ENCODE assay signal across 27 mouse cellular contexts in the genomic region with DNA sequence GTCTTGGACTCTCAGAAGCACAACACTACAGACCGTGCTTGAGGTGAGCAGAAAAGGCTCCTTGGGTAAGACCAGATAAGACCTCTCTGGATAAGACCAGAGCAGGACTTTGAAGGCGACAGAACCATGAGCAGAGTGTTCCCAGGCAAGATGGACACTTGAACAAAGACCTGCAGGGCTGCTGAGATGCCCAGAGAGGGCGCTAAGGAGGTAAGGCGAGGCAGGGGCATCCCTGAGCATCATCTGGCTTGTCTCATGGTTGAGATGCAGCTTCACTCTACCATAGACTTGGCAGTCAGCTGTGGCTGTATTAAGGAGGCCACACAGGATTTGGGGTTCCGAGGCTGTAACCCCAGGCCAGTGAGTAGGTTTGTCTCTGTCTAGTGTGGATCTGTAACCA. TPM values are rescaled to one million over a fixed set of nuclear protein-coding genes. Genes with fewer than 3 reads are reported as not detected.
DNase-seq lines count a peak whose midpoint lies in the region; ATAC-seq and TF ChIP-seq lines count a peak whose summit lies in the region.
"Had no signal": no experiment of that assay in that cellular context is flagged by ENCODE, and none has a peak within 500 bp of the region (broad histone marks: within the 10 kb centered on the region; RNA-seq: fewer than 3 reads in every experiment).

No protein-coding gene starts in this region.

- H3K4me3 ChIP-seq in hindbrain, postnatal 0 days (ENCODE audit: low read length), result no peak overlapping the region
- H3K4me3 ChIP-seq in hindbrain, embryonic 14.5 days (replicated peaks; ENCODE audit: low read length), result no peak overlapping the region
- 0 out of 2 replicates have a peak overlapping the region, but pooled peaks have one; percentile 7 for H3K4me3 ChIP-seq in liver, embryonic 13.5 days (replicated peaks)
- H3K4me3 ChIP-seq in liver, embryonic 11.5 days (ENCODE audit: low read depth, low read length), result no peak overlapping the region
- H3K4me3 ChIP-seq in ES-Bruce4 (ENCODE audit: low read depth, low read length), result no peak overlapping the region
- no peak overlapping the region for H3K4me3 ChIP-seq in small intestine, adult 2 months (ENCODE audit: low read depth, low read length)
- H3K4me3 ChIP-seq: heart, embryonic 15.5 days; limb, embryonic 12.5 days had no signal

- no peak overlapping the region for H3K27ac ChIP-seq in hindbrain, postnatal 0 days
- H3K27ac ChIP-seq in hindbrain, embryonic 14.5 days, result no peak overlapping the region
- H3K27ac ChIP-seq in liver, embryonic 13.5 days, result no peak overlapping the region
- no peak overlapping the region for H3K27ac ChIP-seq in liver, embryonic 11.5 days (ENCODE audit: low read depth, low read length)
- H3K27ac ChIP-seq in ES-Bruce4 (ENCODE audit: insufficient read depth, low read length), result no peak overlapping the region
- H3K27ac ChIP-seq in small intestine, adult 2 months (ENCODE audit: insufficient read depth, low read depth, low read length), result no peak overlapping the region
- H3K27ac ChIP-seq: embryonic facial prominence, embryonic 10.5 days; heart, embryonic 15.5 days; limb, embryonic 12.5 days had no signal

- no peak for ATAC-seq in hindbrain, postnatal 0 days
- ATAC-seq in hindbrain, embryonic 14.5 days (ENCODE audit: low FRiP score), result no peak
- ATAC-seq in liver, embryonic 13.5 days (ENCODE audit: low read depth), result no peak
- no peak for ATAC-seq in liver, embryonic 11.5 days (replicated peaks; ENCODE audit: low FRiP score)
- ATAC-seq: hindbrain, embryonic 16.5 days had no signal

- whole genome bisulfite sequencing in hindbrain, postnatal 0 days, result 74% methylated on average over 5 of the region's 5 CpGs
- 81% methylated on average over 5 of the region's 5 CpGs for whole genome bisulfite sequencing in hindbrain, embryonic 14.5 days
- WGBS in liver, embryonic 13.5 days (ENCODE audit: insufficient replicate concordance), result 61% methylated on average over 5 of the region's 5 CpGs
- 80% methylated on average over 5 of the region's 5 CpGs for WGBS in liver, embryonic 11.5 days
- WGBS in small intestine, adult 2 months, result 76% methylated on average over 5 of the region's 5 CpGs

- no peak overlapping the region for H3K4me2 ChIP-seq in hindbrain, postnatal 0 days (ENCODE audit: low read depth, low read length)
- no peak overlapping the region for H3K4me2 ChIP-seq in hindbrain, embryonic 14.5 days (replicated peaks)
- H3K4me2 ChIP-seq in liver, embryonic 13.5 days, result no peak overlapping the region
- H3K4me2 ChIP-seq in liver, embryonic 11.5 days, result no peak overlapping the region
- H3K4me2 ChIP-seq: heart, embryonic 15.5 days; limb, embryonic 12.5 days had no signal

- peaks cover 26% of the 10 kb centered on the region for H3K36me3 ChIP-seq in hindbrain, postnatal 0 days (ENCODE audit: insufficient read depth, low read length)
- H3K36me3 ChIP-seq in hindbrain, embryonic 14.5 days (replicated peaks; ENCODE audit: control insufficient read depth, insufficient read depth), result peaks cover 47% of the 10 kb centered on the region
- peaks cover 48% of the 10 kb centered on the region for H3K36me3 ChIP-seq in liver, embryonic 13.5 days
- peaks cover 33% of the 10 kb centered on the region for H3K36me3 ChIP-seq in liver, embryonic 11.5 days (ENCODE audit: control insufficient read depth, insufficient read depth, low read length)
- peaks cover 11% of the 10 kb centered on the region for H3K36me3 ChIP-seq in ES-Bruce4 (ENCODE audit: control insufficient read depth, insufficient read depth, low read length, poor library complexity, severe bottlenecking)
- peaks cover 40% of the 10 kb centered on the region for H3K36me3 ChIP-seq in small intestine, adult 2 months (ENCODE audit: control insufficient read depth, insufficient read depth, low read length)

- no peak for TF ChIP-seq EP300 in ES-Bruce4 (IDR thresholded peaks at IDR 0.05; ENCODE audit: insufficient read depth, low read depth, low read length)

- no peak overlapping the region for H3K9ac ChIP-seq in hindbrain, postnatal 0 days (replicated peaks; ENCODE audit: low read length)
- no peak overlapping the region for H3K9ac ChIP-seq in hindbrain, embryonic 14.5 days
- no peak overlapping the region for H3K9ac ChIP-seq in liver, embryonic 13.5 days
- no peak overlapping the region for H3K9ac ChIP-seq in liver, embryonic 11.5 days (ENCODE audit: low read depth, low read length)
- H3K9ac ChIP-seq in ES-Bruce4 (ENCODE audit: low read depth, poor library complexity, severe bottlenecking), result no peak overlapping the region
- H3K9ac ChIP-seq: heart, embryonic 15.5 days; limb, embryonic 12.5 days had no signal

- H3K27me3 ChIP-seq in hindbrain, postnatal 0 days (ENCODE audit: insufficient read depth, low read length), result no peaks in the 10 kb centered on the region
- no peaks in the 10 kb centered on the region for H3K27me3 ChIP-seq in hindbrain, embryonic 14.5 days (ENCODE audit: control insufficient read depth, insufficient read depth, low read length)
- H3K27me3 ChIP-seq in liver, embryonic 13.5 days, result no peaks in the 10 kb centered on the region
- no peaks in the 10 kb centered on the region for H3K27me3 ChIP-seq in liver, embryonic 11.5 days (replicated peaks; ENCODE audit: control insufficient read depth, insufficient read depth, low read length)
- no peaks in the 10 kb centered on the region for H3K27me3 ChIP-seq in ES-Bruce4 (ENCODE audit: control insufficient read depth, insufficient read depth, low read length, poor library complexity, severe bottlenecking)
- H3K27me3 ChIP-seq in small intestine, adult 2 months (ENCODE audit: control insufficient read depth, insufficient read depth, low read length), result no peaks in the 10 kb centered on the region
- H3K27me3 ChIP-seq: heart, embryonic 15.5 days; limb, embryonic 12.5 days had no signal

- H3K4me1 ChIP-seq in hindbrain, postnatal 0 days (ENCODE audit: insufficient read depth, low read length), result peaks cover 10% of the 10 kb centered on the region
- peaks cover 17% of the 10 kb centered on the region for H3K4me1 ChIP-seq in hindbrain, embryonic 14.5 days (replicated peaks; ENCODE audit: control insufficient read depth, insufficient read depth, low read length)
- peaks cover 23% of the 10 kb centered on the region for H3K4me1 ChIP-seq in liver, embryonic 13.5 days (replicated peaks)
- peaks cover 11% of the 10 kb centered on the region for H3K4me1 ChIP-seq in liver, embryonic 11.5 days (replicated peaks; ENCODE audit: control insufficient read depth, insufficient read depth, low read length)
- H3K4me1 ChIP-seq in ES-Bruce4 (ENCODE audit: control insufficient read depth, insufficient read depth, low read length), result no peaks in the 10 kb centered on the region
- H3K4me1 ChIP-seq in small intestine, adult 2 months (ENCODE audit: control insufficient read depth, insufficient read depth, insufficient read length, low read length), result 0 out of 2 replicates have a peak, but pooled peaks cover 3% of the 10 kb centered on the region

- 0 out of 2 replicates have a peak, but pooled peaks cover 2% of the 10 kb centered on the region for H3K9me3 ChIP-seq in hindbrain, postnatal 0 days (ENCODE audit: low read length)
- peaks cover 3% of the 10 kb centered on the region; the same call in 1 of the 2 replicates for H3K9me3 ChIP-seq in hindbrain, embryonic 14.5 days (ENCODE audit: control insufficient read depth, low read length)
- no peaks in the 10 kb centered on the region for H3K9me3 ChIP-seq in liver, embryonic 13.5 days (replicated peaks)
- 0 out of 2 replicates have a peak, but pooled peaks cover 2% of the 10 kb centered on the region for H3K9me3 ChIP-seq in liver, embryonic 11.5 days (ENCODE audit: control insufficient read depth, low read length)
- H3K9me3 ChIP-seq in ES-Bruce4 (replicated peaks; ENCODE audit: control insufficient read depth, insufficient read depth, low read length, poor library complexity, severe bottlenecking), result no peaks in the 10 kb centered on the region

- TF ChIP-seq CTCF in hindbrain, postnatal 0 days (IDR thresholded peaks at IDR 0.05; ENCODE audit: low read depth), result peak; percentile 28; the same call in 1 of the 2 replicates
- peak; percentile 45 for TF ChIP-seq CTCF in ES-Bruce4 (IDR thresholded peaks at IDR 0.05; ENCODE audit: low read depth, low read length)
- 0 out of 2 replicates have a peak, but pooled peaks have one; percentile 5 for TF ChIP-seq CTCF in small intestine, adult 2 months (IDR thresholded peaks at IDR 0.05; ENCODE audit: extremely low read depth, insufficient read length, insufficient replicate concordance, low read depth, low read length)

- no peak for TF ChIP-seq POLR2A in ES-Bruce4 (IDR thresholded peaks at IDR 0.05; ENCODE audit: insufficient read depth, low read length)
- TF ChIP-seq POLR2A in small intestine, adult 2 months (IDR thresholded peaks at IDR 0.05; ENCODE audit: low read depth, low read length), result no peak

- no peak for DNase-seq in hindbrain, postnatal 0 days (ENCODE audit: low spot score)
- DNase-seq in hindbrain, embryonic 14.5 days (ENCODE audit: low spot score), result no peak
- DNase-seq in liver, embryonic 13.5 days, result no peak
- no peak for DNase-seq in liver, embryonic 11.5 days (ENCODE audit: low spot score)
- no peak for DNase-seq in ovary, postnatal 10 days (ENCODE audit: low spot score)
- DNase-seq: B cell, adult 2 months; cerebellum, adult 8-10 months; heart, adult 18-20 months; heart, postnatal 4 days; kidney, adult 8-10 months; kidney, postnatal 36 days; layer of hippocampus, adult 9-11 months; lung, adult 2 months; lung, postnatal 4 days; retina, postnatal 1 day; right cerebral cortex, postnatal 4 days; thymus, postnatal 14 days had no signal

RNA-seq across cellular contexts. Expression of gene Pigt, which starts 2.0 kb away (rescaled TPM):
- 118 and 134 TPM in 2 replicates for total RNA-seq in hindbrain, postnatal 0 days (2014; rRNA removed)
- 102 and 116 TPM in 2 replicates for polyA plus RNA-seq in hindbrain, postnatal 0 days (2015; fragmentation: Nextera tagmentation; extraction: Ambion mirVana)
- polyA plus RNA-seq in hindbrain, embryonic 14.5 days (2014; fragmentation: Nextera tagmentation; extraction: Ambion mirVana), result 109 and 110 TPM in 2 replicates
- polyA plus RNA-seq in liver, embryonic 13.5 days (2015; fragmentation: Nextera tagmentation; extraction: Ambion mirVana), result 22.3 and 23.8 TPM in 2 replicates
- 52.1 and 58.7 TPM in 2 replicates for polyA plus RNA-seq in liver, embryonic 11.5 days (2014; fragmentation: Nextera tagmentation; extraction: Ambion mirVana)
- 49.9 and 52.7 TPM in 2 replicates for polyA plus RNA-seq in ES-Bruce4 (2011; ENCODE audit: insufficient read depth, insufficient read length, low read depth, missing spikeins)
- polyA plus RNA-seq in small intestine, adult 2 months (2012; rRNA removed), result 117 and 171 TPM in 2 replicates

RNA-seq across cellular contexts. Expression of gene Dbndd2, which starts 13.4 kb away (rescaled TPM):
- 29.5 and 30.9 TPM in 2 replicates for total RNA-seq in hindbrain, postnatal 0 days (2014; rRNA removed)
- 37.2 and 38.0 TPM in 2 replicates for polyA plus RNA-seq in hindbrain, postnatal 0 days (2015; fragmentation: Nextera tagmentation; extraction: Ambion mirVana)
- 13.8 and 14.4 TPM in 2 replicates for polyA plus RNA-seq in hindbrain, embryonic 14.5 days (2014; fragmentation: Nextera tagmentation; extraction: Ambion mirVana)
- 0.79 and 1.9 TPM in 2 replicates for polyA plus RNA-seq in liver, embryonic 13.5 days (2015; fragmentation: Nextera tagmentation; extraction: Ambion mirVana)
- 2.1 TPM in 2 replicates for polyA plus RNA-seq in liver, embryonic 11.5 days (2014; fragmentation: Nextera tagmentation; extraction: Ambion mirVana)
- polyA plus RNA-seq in ES-Bruce4 (2011; ENCODE audit: insufficient read depth, insufficient read length, low read depth, missing spikeins), result 6.4 and 7.1 TPM in 2 replicates
- polyA plus RNA-seq in small intestine, adult 2 months (2012; rRNA removed), result 38.4 and 61.6 TPM in 2 replicates

RNA-seq across cellular contexts. Expression of gene Trp53tg5, which starts 25.8 kb away (rescaled TPM):
- total RNA-seq in hindbrain, postnatal 0 days (2014; rRNA removed), result not detected in 2 replicates
- not detected in 2 replicates for polyA plus RNA-seq in hindbrain, postnatal 0 days (2015; fragmentation: Nextera tagmentation; extraction: Ambion mirVana)
- polyA plus RNA-seq in hindbrain, embryonic 14.5 days (2014; fragmentation: Nextera tagmentation; extraction: Ambion mirVana), result 0.28 TPM in 1 of 2 replicates, not detected in the other
- polyA plus RNA-seq in liver, embryonic 13.5 days (2015; fragmentation: Nextera tagmentation; extraction: Ambion mirVana), result not detected in 2 replicates
- polyA plus RNA-seq in liver, embryonic 11.5 days (2014; fragmentation: Nextera tagmentation; extraction: Ambion mirVana), result not detected in 2 replicates
- polyA plus RNA-seq in ES-Bruce4 (2011; ENCODE audit: insufficient read depth, insufficient read length, low read depth, missing spikeins), result not detected in 2 replicates
- not detected in 2 replicates for polyA plus RNA-seq in small intestine, adult 2 months (2012; rRNA removed)
- total RNA-seq: adrenal gland, postnatal 4 days; gastrocnemius, adult 8-10 months; heart, adult 18-20 months; heart, postnatal 4 days had no signal
- polyA plus RNA-seq: embryonic facial prominence, embryonic 10.5 days; forebrain, embryonic 11.5 days; heart, embryonic 15.5 days; hindbrain, embryonic 16.5 days; limb, embryonic 12.5 days; lung, adult 2 months had no signal

RNA-seq across cellular contexts. Expression of gene Gm20458, which starts 38.5 kb away (rescaled TPM):
- total RNA-seq in hindbrain, postnatal 0 days (2014; rRNA removed), result 34.4 and 36.9 TPM in 2 replicates
- 9.6 and 10.8 TPM in 2 replicates for polyA plus RNA-seq in hindbrain, postnatal 0 days (2015; fragmentation: Nextera tagmentation; extraction: Ambion mirVana)
- 8.6 and 10.0 TPM in 2 replicates for polyA plus RNA-seq in hindbrain, embryonic 14.5 days (2014; fragmentation: Nextera tagmentation; extraction: Ambion mirVana)
- 5.3 and 5.7 TPM in 2 replicates for polyA plus RNA-seq in liver, embryonic 13.5 days (2015; fragmentation: Nextera tagmentation; extraction: Ambion mirVana)
- 4.4 and 7.4 TPM in 2 replicates for polyA plus RNA-seq in liver, embryonic 11.5 days (2014; fragmentation: Nextera tagmentation; extraction: Ambion mirVana)
- polyA plus RNA-seq in ES-Bruce4 (2011; ENCODE audit: insufficient read depth, insufficient read length, low read depth, missing spikeins), result 2.3 TPM in 1 of 2 replicates, not detected in the other
- 35.0 and 79.8 TPM in 2 replicates for polyA plus RNA-seq in small intestine, adult 2 months (2012; rRNA removed)
- total RNA-seq: ES-E14 had no signal

RNA-seq across cellular contexts. Expression of gene Sys1, which starts 42.6 kb away (rescaled TPM):
- 165 and 315 TPM in 2 replicates for total RNA-seq in hindbrain, postnatal 0 days (2014; rRNA removed)
- 108 and 113 TPM in 2 replicates for polyA plus RNA-seq in hindbrain, postnatal 0 days (2015; fragmentation: Nextera tagmentation; extraction: Ambion mirVana)
- polyA plus RNA-seq in hindbrain, embryonic 14.5 days (2014; fragmentation: Nextera tagmentation; extraction: Ambion mirVana), result 87.1 and 92.6 TPM in 2 replicates
- polyA plus RNA-seq in liver, embryonic 13.5 days (2015; fragmentation: Nextera tagmentation; extraction: Ambion mirVana), result 28.5 and 33.2 TPM in 2 replicates
- polyA plus RNA-seq in liver, embryonic 11.5 days (2014; fragmentation: Nextera tagmentation; extraction: Ambion mirVana), result 49.1 and 52.8 TPM in 2 replicates
- polyA plus RNA-seq in ES-Bruce4 (2011; ENCODE audit: insufficient read depth, insufficient read length, low read depth, missing spikeins), result 13.3 and 19.8 TPM in 2 replicates
- 187 and 276 TPM in 2 replicates for polyA plus RNA-seq in small intestine, adult 2 months (2012; rRNA removed)
